Mouse (Mus musculus): ENCODE data around the gene Mpig6b. TPM values are rescaled to one million over a fixed set of nuclear protein-coding genes. Genes with fewer than 3 reads are reported as not detected.
A peak's percentile ranks its signal among the peaks of the same experiment; 100 is the strongest.

Gene Mpig6b
- polyA plus RNA-seq, 1 experiment from 2014 or later, result 0.54 TPM

- no peak for ATAC-seq (ENCODE audit: low FRiP score)
- no peaks in the 10 kb centered on the region for H3K27me3 ChIP-seq
- H3K9ac ChIP-seq, result no peak overlapping the region
- no peaks in the 10 kb centered on the region for H3K9me3 ChIP-seq
- WGBS, result 79% methylated on average over 10 of the region's 10 CpGs
- no peak overlapping the region for H3K4me2 ChIP-seq
- no peak overlapping the region for H3K4me3 ChIP-seq (replicated peaks)
- H3K36me3 ChIP-seq (replicated peaks), result peaks cover 54% of the 10 kb centered on the region
- peaks cover 14% of the 10 kb centered on the region for H3K4me1 ChIP-seq
- H3K27ac ChIP-seq, result peak overlapping the region; percentile 46; the same call in 1 of the 2 replicates
These were observed 48.9 kb downstream of the Mpig6b start for GRCm38 (mm10) chr17:35016791-35017705.

- H3K27ac ChIP-seq, result peak within 1 kb of the TSS; percentile 46; the same call in 1 of the 2 replicates
- ATAC-seq (ENCODE audit: low FRiP score), result peak; percentile 31; the same call in 1 of the 2 replicates
- H3K4me2 ChIP-seq, result no peak within 1 kb of the TSS
- 0 out of 2 replicates have a peak within 1 kb of the TSS, but pooled peaks have one; percentile 0 for H3K4me3 ChIP-seq (replicated peaks)
- H3K27me3 ChIP-seq, result no peaks in the 10 kb centered on the region
- WGBS, result 62% methylated on average over 12 of the region's 12 CpGs
- peaks cover 61% of the 10 kb centered on the region for H3K36me3 ChIP-seq (replicated peaks)
- H3K9me3 ChIP-seq, result no peaks in the 10 kb centered on the region
- no peak within 1 kb of the TSS for H3K9ac ChIP-seq
- H3K4me1 ChIP-seq, result peaks cover 8% of the 10 kb centered on the region
These were observed 49.6 kb downstream of the Mpig6b start, which contains the start of gene Vwa7 for GRCm38 (mm10) chr17:35016376-35016775. Gene Vwa7 (plus strand): TSS chr17:35016579.

GRCm38 (mm10) chr17:35015296-35015695, 50.7 kb downstream of the Mpig6b start:
- no peaks in the 10 kb centered on the region for H3K27me3 ChIP-seq
- H3K4me3 ChIP-seq (replicated peaks), result no peak overlapping the region
- H3K9me3 ChIP-seq, result no peaks in the 10 kb centered on the region
- no peak for ATAC-seq (ENCODE audit: low FRiP score)
- H3K36me3 ChIP-seq (replicated peaks), result peaks cover 72% of the 10 kb centered on the region
- H3K4me1 ChIP-seq, result 0 out of 2 replicates have a peak, but pooled peaks cover 2% of the 10 kb centered on the region
- no peak overlapping the region for H3K27ac ChIP-seq
- no peak overlapping the region for H3K9ac ChIP-seq
- H3K4me2 ChIP-seq, result no peak overlapping the region
- WGBS, result 92% methylated on average over 16 of the region's 16 CpGs

- Histone ChIP-seq H3K9ac (no peak overlapping the region), H3K4me1 (0 out of 2 replicates have a peak, but pooled peaks cover 2% of the 10 kb centered on the region), H3K4me2 (no peak overlapping the region), H3K9me3 (no peaks in the 10 kb centered on the region), H3K27ac (no peak overlapping the region), H3K27me3 (no peaks in the 10 kb centered on the region), H3K36me3 (replicated peaks) (peaks cover 91% of the 10 kb centered on the region), H3K4me3 (replicated peaks) (no peak overlapping the region)
- ATAC-seq (ENCODE audit: low FRiP score), result no peak
- 87% methylated on average over 6 of the region's 6 CpGs for WGBS
These were observed 52.8 kb downstream of the Mpig6b start for GRCm38 (mm10) chr17:35013221-35013620.

Other genes with a start within 250 kb of the Mpig6b start
- gene Stk19, start 229.2 kb downstream of the Mpig6b start, polyA plus RNA-seq (2016; fragmentation: Nextera tagmentation; extraction: Ambion mirVana), result 28.6 and 32.7 TPM in 2 replicates
- 72.9 and 77.6 TPM in 2 replicates for gene Dxo, start 229.2 kb downstream of the Mpig6b start, polyA plus RNA-seq (2016; fragmentation: Nextera tagmentation; extraction: Ambion mirVana)
- gene Skiv2l, start 216.0 kb downstream of the Mpig6b start, polyA plus RNA-seq (2016; fragmentation: Nextera tagmentation; extraction: Ambion mirVana), result 61.8 and 64.8 TPM in 2 replicates
- gene Nelfe, start 215.8 kb downstream of the Mpig6b start, polyA plus RNA-seq (2016; fragmentation: Nextera tagmentation; extraction: Ambion mirVana), result 124 and 133 TPM in 2 replicates
- 2.9 and 3.6 TPM in 2 replicates for gene Cfb, start 203.7 kb downstream of the Mpig6b start, polyA plus RNA-seq (2016; fragmentation: Nextera tagmentation; extraction: Ambion mirVana)
- 9.2 and 10.4 TPM in 2 replicates for gene Zbtb12, start 186.7 kb downstream of the Mpig6b start, polyA plus RNA-seq (2016; fragmentation: Nextera tagmentation; extraction: Ambion mirVana)
- gene Gm20547, start 184.1 kb downstream of the Mpig6b start, polyA plus RNA-seq (2016; fragmentation: Nextera tagmentation; extraction: Ambion mirVana), result not detected in 2 replicates
- 1.3 and 1.6 TPM in 2 replicates for gene C2, start 167.9 kb downstream of the Mpig6b start, polyA plus RNA-seq (2016; fragmentation: Nextera tagmentation; extraction: Ambion mirVana)
- 111 and 114 TPM in 2 replicates for gene Ehmt2, start 167.7 kb downstream of the Mpig6b start, polyA plus RNA-seq (2016; fragmentation: Nextera tagmentation; extraction: Ambion mirVana)
- gene Slc44a4, start 151.7 kb downstream of the Mpig6b start, polyA plus RNA-seq (2016; fragmentation: Nextera tagmentation; extraction: Ambion mirVana), result not detected in 2 replicates
- gene Neu1, start 134.9 kb downstream of the Mpig6b start, polyA plus RNA-seq (2016; fragmentation: Nextera tagmentation; extraction: Ambion mirVana), result 16.2 and 16.9 TPM in 2 replicates
- 0.11 and 0.21 TPM in 2 replicates for gene Hspa1b, start 106.9 kb downstream of the Mpig6b start, polyA plus RNA-seq (2016; fragmentation: Nextera tagmentation; extraction: Ambion mirVana)
- gene Gm20481, start 96.3 kb downstream of the Mpig6b start, polyA plus RNA-seq (2016; fragmentation: Nextera tagmentation; extraction: Ambion mirVana), result not detected in 2 replicates
- 2.0 and 2.3 TPM in 2 replicates for gene Hspa1a, start 94.0 kb downstream of the Mpig6b start, polyA plus RNA-seq (2016; fragmentation: Nextera tagmentation; extraction: Ambion mirVana)
- 1.2 and 1.3 TPM in 2 replicates for gene Hspa1l, start 93.5 kb downstream of the Mpig6b start, polyA plus RNA-seq (2016; fragmentation: Nextera tagmentation; extraction: Ambion mirVana)
- gene Lsm2, start 84.3 kb downstream of the Mpig6b start, polyA plus RNA-seq (2016; fragmentation: Nextera tagmentation; extraction: Ambion mirVana), result 226 and 238 TPM in 2 replicates
- 158 and 159 TPM in 2 replicates for gene Vars, start 65.2 kb downstream of the Mpig6b start, polyA plus RNA-seq (2016; fragmentation: Nextera tagmentation; extraction: Ambion mirVana)
- 0.17 and 0.27 TPM in 2 replicates for gene Vwa7, start 49.6 kb downstream of the Mpig6b start, polyA plus RNA-seq (2016; fragmentation: Nextera tagmentation; extraction: Ambion mirVana)
- gene Sapcd1, start 38.2 kb downstream of the Mpig6b start, polyA plus RNA-seq (2016; fragmentation: Nextera tagmentation; extraction: Ambion mirVana), result 7.4 and 7.7 TPM in 2 replicates
- gene Msh5, start 19.4 kb downstream of the Mpig6b start, polyA plus RNA-seq (2016; fragmentation: Nextera tagmentation; extraction: Ambion mirVana), result 5.3 and 5.6 TPM in 2 replicates
- 152 and 155 TPM in 2 replicates for gene Clic1, start 16.2 kb downstream of the Mpig6b start, polyA plus RNA-seq (2016; fragmentation: Nextera tagmentation; extraction: Ambion mirVana)
- 513 and 534 TPM in 2 replicates for gene Ddah2, start 7.1 kb downstream of the Mpig6b start, polyA plus RNA-seq (2016; fragmentation: Nextera tagmentation; extraction: Ambion mirVana)
- gene Ly6g6c, start 796 bp downstream of the Mpig6b start, polyA plus RNA-seq (2016; fragmentation: Nextera tagmentation; extraction: Ambion mirVana), result not detected in 2 replicates
- 0.28 and 0.50 TPM in 2 replicates for gene Ly6g6e, start 10.7 kb upstream of the Mpig6b start, polyA plus RNA-seq (2016; fragmentation: Nextera tagmentation; extraction: Ambion mirVana)
- 0.29 and 1.6 TPM in 2 replicates for gene Ly6g6d, start 11.9 kb upstream of the Mpig6b start, polyA plus RNA-seq (2016; fragmentation: Nextera tagmentation; extraction: Ambion mirVana)
- 0.17 and 0.18 TPM in 2 replicates for gene Ly6g6f, start 19.4 kb upstream of the Mpig6b start, polyA plus RNA-seq (2016; fragmentation: Nextera tagmentation; extraction: Ambion mirVana)
- gene Abhd16a, start 23.1 kb upstream of the Mpig6b start, polyA plus RNA-seq (2016; fragmentation: Nextera tagmentation; extraction: Ambion mirVana), result 59.2 and 70.7 TPM in 2 replicates
- not detected in 2 replicates for gene Ly6g5c, start 42.1 kb upstream of the Mpig6b start, polyA plus RNA-seq (2016; fragmentation: Nextera tagmentation; extraction: Ambion mirVana)
- gene Ly6g5b, start 49.2 kb upstream of the Mpig6b start, polyA plus RNA-seq (2016; fragmentation: Nextera tagmentation; extraction: Ambion mirVana), result 0.96 and 1.5 TPM in 2 replicates
- 27.4 and 28.1 TPM in 2 replicates for gene Gpank1, start 55.3 kb upstream of the Mpig6b start, polyA plus RNA-seq (2016; fragmentation: Nextera tagmentation; extraction: Ambion mirVana)
- 283 and 284 TPM in 2 replicates for gene Csnk2b, start 55.9 kb upstream of the Mpig6b start, polyA plus RNA-seq (2016; fragmentation: Nextera tagmentation; extraction: Ambion mirVana)
- gene D17H6S53E, start 60.2 kb upstream of the Mpig6b start, polyA plus RNA-seq (2016; fragmentation: Nextera tagmentation; extraction: Ambion mirVana), result 5.3 and 7.2 TPM in 2 replicates
- 0.46 and 0.63 TPM in 2 replicates for gene Apom, start 65.9 kb upstream of the Mpig6b start, polyA plus RNA-seq (2016; fragmentation: Nextera tagmentation; extraction: Ambion mirVana)
- gene Bag6, start 69.0 kb upstream of the Mpig6b start, polyA plus RNA-seq (2016; fragmentation: Nextera tagmentation; extraction: Ambion mirVana), result 88.9 and 97.8 TPM in 2 replicates
- gene Prrc2a, start 98.7 kb upstream of the Mpig6b start, polyA plus RNA-seq (2016; fragmentation: Nextera tagmentation; extraction: Ambion mirVana), result 221 and 231 TPM in 2 replicates
- gene Aif1, start 109.9 kb upstream of the Mpig6b start, polyA plus RNA-seq (2016; fragmentation: Nextera tagmentation; extraction: Ambion mirVana), result 4.3 and 4.9 TPM in 2 replicates
- gene Lst1, start 122.3 kb upstream of the Mpig6b start, polyA plus RNA-seq (2016; fragmentation: Nextera tagmentation; extraction: Ambion mirVana), result 4.0 and 4.8 TPM in 2 replicates
- not detected in 2 replicates for gene Ltb, start 128.3 kb upstream of the Mpig6b start, polyA plus RNA-seq (2016; fragmentation: Nextera tagmentation; extraction: Ambion mirVana)
- gene Tnf, start 135.8 kb upstream of the Mpig6b start, polyA plus RNA-seq (2016; fragmentation: Nextera tagmentation; extraction: Ambion mirVana), result not detected in 2 replicates
- gene Lta, start 139.2 kb upstream of the Mpig6b start, polyA plus RNA-seq (2016; fragmentation: Nextera tagmentation; extraction: Ambion mirVana), result not detected in 2 replicates
- gene Gm16181, start 154.7 kb upstream of the Mpig6b start, polyA plus RNA-seq (2016; fragmentation: Nextera tagmentation; extraction: Ambion mirVana), result 0.41 TPM in 2 replicates
- gene Atp6v1g2, start 167.5 kb upstream of the Mpig6b start, polyA plus RNA-seq (2016; fragmentation: Nextera tagmentation; extraction: Ambion mirVana), result 16.2 and 17.3 TPM in 2 replicates
- gene Nfkbil1, start 169.6 kb upstream of the Mpig6b start, polyA plus RNA-seq (2016; fragmentation: Nextera tagmentation; extraction: Ambion mirVana), result 11.0 and 12.9 TPM in 2 replicates
- 614 and 623 TPM in 2 replicates for gene Ddx39b, start 175.6 kb upstream of the Mpig6b start, polyA plus RNA-seq (2016; fragmentation: Nextera tagmentation; extraction: Ambion mirVana)
- 37.2 and 39.2 TPM in 2 replicates for gene H2-D1, start 196.5 kb upstream of the Mpig6b start, polyA plus RNA-seq (2016; fragmentation: Nextera tagmentation; extraction: Ambion mirVana)